Mouse (Mus musculus) myocyte (in vitro differentiated cells): ENCODE results near the gene Tcf25.

ENCODE experiments used
- MAX ChIP-seq: IDR thresholded peaks from one replicate; pipeline ENCODE4 v1.6.1; 2011; ENCODE audit warnings: low read depth, mild to moderate bottlenecking, control low read depth
- POLR2A ChIP-seq: IDR thresholded peaks from one replicate; pipeline ENCODE4 v1.6.1; 2011; ENCODE audit warnings: low read depth, mild to moderate bottlenecking, control low read depth, moderate library complexity; ENCODE audit not compliant: insufficient read length

DNA sequence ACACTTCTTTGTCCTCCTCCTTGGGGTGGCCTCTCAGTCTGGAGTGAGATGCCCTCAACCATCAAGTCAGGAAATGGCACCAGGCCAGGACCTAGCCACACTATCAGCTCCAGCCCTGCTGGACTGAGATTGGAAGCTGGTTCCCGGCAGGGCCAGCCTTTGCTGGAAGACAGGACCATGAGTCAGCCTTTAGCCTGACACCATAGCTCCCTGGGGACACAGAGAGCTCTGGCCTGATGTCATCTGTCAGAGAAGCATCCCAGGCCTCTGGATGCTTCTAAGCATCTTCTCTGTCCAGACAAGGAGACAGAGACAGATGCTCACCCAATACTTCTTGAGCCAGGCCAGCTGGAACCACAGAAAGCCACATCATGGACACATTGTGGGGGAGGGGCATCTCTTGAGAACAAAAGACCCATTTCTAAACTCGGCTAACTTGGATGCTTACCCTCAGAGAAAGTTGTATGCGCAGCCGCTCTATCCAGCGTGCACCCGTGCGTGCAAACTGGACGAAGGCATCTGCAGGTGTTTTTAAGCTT is 36.6 kb downstream of the Tcf25 start:
- TF ChIP-seq POLR2A (no peak), MAX (no peak)
